Mouse (Mus musculus): Measurements from ENCODE around the gene Hook2.
A peak's percentile ranks its signal among the peaks of the same experiment; 100 is the strongest.

Gene Hook2

DNA sequence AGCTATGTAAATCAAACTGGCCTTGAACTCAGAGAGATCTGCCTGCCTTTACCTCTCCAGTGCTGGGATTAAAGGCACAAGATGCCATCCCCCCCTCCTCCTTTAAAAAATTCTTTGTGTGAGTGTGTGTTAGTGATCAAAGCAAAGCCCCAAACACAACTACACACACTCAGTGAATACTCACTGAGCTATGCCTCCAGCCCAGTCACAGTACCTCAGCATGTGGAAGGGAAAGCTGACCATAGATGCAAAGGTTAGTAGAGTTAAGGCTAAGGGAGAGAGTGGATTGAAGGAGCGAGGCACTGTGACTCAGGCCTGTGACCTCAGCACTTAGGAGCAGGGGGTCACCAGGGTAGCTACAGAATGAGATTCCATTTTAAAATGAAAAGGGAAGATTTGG, 17.3 kb upstream of the Hook2 start:
- DNase-seq (ENCODE audit: low spot score) = no peak

DNA sequence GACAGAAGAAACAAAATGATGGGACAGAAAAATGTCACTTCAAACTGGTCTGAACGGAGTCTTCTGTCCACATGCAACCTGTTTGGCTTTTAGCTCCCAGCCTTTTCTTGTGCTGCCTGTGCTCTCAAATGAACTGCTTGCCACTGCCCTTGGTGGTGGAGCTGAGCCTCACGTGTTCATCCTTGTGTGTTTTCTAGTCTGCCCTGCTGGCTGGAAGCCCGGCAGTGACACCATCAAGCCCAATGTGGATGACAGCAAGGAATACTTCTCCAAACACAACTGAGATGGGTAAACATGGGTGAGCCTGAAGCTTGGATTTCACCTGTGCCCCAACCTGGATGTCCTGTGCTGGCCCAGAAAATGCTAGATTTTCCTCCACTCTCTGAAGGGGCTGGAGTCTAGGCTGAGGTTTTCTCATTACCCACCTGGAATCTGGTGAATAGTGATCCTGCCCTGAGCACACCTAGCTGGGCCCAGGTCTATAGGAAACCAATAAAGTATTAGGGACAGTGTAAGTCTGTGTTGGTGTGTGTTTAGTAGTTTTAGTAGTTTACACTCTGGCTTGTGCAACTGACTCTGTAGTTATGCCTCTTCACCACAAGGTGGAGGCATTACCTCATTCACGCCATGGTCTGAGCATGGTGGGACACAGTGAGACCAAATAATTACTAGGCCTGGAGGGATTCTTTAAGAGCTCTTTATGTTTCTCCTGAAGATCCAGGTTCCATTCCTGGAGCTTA, 16.4 kb upstream of the Hook2 start:
- DNase-seq (ENCODE audit: low spot score) = peak; percentile 77

DNA sequence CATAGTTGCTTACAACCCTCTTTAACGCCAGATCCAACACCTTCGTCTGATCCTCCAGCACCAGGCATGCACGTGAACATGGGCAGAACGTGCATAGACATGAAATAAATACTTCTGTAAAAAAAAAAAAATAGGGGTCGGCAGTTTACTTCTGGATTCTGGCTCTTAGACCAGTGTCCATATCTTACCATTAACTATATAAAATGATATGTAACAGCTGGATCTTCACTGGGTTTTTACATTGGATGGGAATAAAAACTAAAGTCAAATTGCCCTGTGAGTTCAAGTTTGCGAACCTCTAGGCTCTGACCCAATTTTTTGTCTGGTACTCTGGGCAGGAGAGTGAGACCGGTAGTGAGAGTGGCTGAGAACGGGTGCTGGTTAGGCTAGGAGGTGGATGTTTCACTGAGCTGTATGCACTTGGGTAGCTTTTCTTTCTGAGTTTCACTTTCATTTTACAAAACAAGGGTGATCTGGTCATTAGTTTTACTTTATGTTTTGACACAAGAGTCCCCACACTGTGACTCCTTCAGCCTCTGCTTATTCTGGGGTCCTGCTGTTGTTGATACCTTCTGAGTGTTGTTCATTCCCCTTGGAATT, 15.8 kb upstream of the Hook2 start:
- no peak for DNase-seq (ENCODE audit: low spot score)

DNA sequence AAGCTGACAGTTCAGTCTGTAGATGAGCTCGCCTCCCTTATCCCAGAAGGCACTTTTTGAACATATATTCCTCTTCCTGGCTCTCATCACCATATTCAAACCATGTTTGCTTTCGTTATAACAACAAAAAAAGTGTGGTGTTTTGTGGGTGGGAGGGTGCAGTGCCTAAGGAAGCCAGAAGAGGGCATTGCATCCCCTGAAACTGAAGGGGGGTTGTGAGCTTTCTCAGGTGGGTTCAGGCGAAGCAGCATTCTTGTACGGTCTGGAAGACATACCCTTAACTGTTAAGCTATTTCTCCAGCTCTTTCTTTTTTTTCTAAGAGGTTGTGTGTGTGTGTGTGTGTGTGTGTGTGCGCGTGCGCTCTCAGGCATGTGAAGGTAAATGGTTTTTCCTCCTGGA, 15.0 kb upstream of the Hook2 start:
- DNase-seq (ENCODE audit: low spot score) = peak; percentile 83

DNA sequence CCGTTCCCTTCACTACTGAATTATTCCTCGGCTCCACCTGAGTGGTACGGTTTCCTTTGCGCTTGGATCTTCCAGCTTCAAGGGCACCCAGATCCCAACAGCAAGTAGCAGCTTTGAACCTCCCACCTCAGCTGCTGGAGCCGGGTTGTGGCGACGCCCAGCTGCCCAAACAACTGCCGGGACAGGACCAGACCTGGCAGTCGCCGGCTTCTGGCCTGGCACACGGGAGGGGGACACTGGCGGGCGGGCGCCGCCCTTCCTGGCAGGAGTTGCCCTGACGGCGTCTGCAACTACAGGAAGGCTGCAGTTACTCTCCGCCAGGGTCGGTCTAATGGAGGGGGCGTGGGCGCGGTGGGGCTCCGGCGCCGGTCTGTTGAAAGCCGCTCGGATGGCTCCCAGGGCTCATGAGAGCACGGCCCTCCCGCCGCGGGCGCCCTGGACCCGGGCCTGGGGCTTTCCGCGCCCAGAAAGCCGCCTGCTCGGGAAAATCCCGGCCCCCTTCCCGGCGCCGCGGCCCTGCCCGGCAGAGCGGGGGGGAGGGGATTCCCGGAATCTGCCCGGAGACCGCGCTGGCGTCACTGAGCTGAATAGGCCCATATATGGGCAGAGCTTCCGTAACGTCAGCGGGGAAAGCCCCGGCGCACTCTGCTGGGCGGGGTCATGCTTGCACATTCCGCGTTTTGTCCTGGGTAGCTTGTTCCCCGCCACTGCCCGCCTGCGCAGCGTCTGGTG, 14.2 kb upstream of the Hook2 start:
- DNase-seq (ENCODE audit: low spot score) = peak; percentile 97

DNA sequence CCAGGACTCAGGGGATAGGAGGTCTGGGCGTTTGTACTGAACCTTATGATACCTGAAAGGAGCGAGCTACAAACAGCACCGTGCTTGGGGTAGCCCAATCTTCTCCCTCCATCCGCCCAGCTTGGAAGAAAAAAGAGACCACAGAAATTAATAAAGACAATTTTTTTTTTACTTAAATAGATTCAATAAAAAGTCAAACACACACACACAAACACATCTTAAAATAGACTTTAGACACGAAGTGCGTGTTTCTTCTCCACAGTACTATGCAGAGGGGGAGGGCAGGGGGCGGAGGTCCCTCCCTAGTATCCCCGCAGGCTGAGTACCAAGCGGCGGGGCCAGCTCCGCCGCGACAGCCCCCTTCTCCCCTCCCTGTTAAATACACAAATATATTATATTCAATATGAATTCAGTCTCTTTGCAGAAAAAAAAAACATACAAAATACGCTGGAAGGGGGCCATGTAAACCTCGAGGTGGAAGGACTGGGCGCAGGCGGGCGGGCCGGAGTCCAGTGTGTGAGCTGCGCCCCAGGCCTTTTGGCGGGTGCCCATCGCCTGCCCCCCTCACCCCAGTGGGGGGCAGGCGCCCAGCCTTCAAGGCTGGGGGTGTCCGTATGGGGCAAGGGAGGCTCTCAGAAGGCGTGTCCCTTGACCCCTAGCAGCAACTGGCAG, 13.5 kb upstream of the Hook2 start:
- no peak for DNase-seq (ENCODE audit: low spot score)

DNA sequence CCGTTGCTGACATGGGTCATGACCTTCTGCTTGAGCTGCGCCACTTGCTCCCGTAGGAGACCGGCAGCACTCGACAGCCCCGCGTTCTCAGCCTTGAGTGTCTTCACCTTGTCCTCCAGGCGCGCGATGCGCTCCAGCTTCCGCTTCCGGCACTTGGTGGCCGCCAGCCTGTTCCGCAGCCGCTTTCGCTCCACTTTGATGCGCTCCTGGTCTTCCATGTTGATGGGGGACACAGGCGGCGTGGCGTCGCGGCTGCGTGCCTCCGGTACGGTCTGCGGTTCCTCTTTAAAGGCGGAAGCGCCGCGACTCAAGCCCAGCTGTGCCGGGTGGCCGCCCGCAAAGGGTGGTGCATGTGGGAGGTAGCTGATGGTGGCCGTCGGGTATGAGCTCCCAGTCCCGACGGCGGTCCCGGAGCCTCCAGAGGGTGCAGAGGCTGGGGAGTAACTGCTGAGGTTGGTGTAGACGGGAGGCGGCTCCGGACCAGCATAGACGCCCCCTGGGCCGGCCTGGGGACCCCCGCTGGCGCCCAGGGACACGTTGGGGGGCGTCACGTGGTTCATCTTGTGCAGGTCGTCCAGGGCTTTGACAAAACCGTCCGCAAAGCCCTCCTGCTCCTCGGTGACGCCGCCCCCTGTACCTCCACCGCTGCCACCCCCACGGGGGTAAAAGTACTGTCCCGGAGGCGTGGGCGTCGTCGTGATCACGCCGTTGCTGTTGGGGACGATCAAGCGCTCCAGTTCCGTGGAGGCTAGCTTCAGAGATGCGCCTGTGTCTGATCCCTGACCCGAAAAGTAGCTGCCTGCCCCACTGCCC, 12.8 kb upstream of the Hook2 start:
- DNase-seq (ENCODE audit: low spot score) = peak; percentile 76

DNA sequence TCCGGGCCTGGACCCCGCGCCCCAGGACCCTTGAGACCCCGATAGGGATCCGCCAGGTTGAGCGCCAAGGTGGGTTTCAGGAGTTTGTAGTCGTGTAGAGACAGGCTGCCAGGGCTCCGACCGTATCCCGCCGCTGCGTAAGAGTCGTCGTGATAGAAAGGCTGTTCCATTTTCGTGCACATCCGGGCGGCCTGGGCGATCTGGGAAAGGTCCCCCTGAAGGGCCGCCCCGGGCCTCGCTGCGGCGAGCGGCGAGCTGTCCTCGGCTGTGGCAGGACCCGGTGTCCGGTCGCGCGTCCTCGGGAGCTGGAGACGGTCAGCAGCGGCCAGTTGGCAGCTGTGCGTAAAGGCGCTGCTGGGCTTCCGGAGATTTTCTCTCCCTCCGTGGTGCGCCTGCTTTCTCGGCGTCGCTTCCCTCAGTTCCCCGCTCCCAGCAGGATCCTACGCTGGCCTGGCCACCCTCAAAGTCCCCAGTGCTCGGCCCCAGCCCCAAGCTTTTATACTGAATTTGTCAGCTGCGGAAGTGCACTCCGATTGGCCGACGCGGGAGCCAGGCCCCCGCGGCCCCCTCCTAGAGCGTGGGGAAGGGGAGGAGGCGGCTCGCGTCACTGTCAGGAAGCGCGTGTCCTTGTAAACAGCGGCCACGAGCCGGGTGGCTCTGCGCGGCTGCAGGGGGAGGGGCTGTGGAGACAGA, 12.0 kb upstream of the Hook2 start, which contains the start of gene Junb:
TSS of gene Junb (minus strand) at position 471 of the 693 bp plus-strand sequence.
- peak; percentile 98 for DNase-seq (ENCODE audit: low spot score)

DNA sequence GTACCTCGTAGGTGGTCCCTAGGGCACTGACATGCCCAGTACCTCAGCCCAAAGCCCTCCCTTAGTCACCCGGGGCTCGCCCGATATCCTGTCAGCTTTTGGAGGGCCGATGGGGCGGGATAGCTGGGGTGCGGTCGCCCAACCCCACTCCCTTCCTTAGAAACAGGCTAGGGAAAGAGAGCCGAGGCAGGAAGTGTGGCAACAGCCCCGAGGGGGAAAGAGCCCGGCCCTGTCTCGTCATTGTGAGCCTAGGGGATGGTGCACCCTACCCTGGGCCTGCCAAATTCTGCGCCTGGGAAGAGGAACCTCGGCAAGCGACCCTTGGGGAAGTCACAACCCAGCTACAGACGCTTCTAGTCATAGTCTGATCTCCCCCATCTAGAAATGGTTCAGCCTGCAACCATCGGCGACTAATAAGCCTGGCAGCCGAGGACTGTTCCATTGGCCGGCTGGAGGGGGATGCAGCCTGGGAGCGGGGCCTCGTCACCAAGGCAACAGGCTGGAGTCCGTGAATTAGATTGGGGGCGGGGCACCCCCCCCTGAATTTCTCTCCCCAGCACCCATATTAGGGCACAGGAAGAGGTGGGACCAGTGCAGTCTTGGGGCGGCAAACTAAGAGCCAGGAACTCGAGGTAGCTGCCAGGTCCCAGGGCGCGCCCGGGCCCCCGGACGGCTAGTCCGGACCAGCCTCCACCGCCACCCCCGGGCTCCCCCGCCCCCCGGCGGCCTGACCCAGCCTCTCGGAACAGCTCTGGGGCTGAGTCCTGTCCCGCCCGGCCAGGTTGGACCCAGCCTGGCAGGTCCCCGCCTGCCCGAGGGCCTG, 10.6 kb upstream of the Hook2 start:
- peak; percentile 96 for DNase-seq (ENCODE audit: low spot score)

DNA sequence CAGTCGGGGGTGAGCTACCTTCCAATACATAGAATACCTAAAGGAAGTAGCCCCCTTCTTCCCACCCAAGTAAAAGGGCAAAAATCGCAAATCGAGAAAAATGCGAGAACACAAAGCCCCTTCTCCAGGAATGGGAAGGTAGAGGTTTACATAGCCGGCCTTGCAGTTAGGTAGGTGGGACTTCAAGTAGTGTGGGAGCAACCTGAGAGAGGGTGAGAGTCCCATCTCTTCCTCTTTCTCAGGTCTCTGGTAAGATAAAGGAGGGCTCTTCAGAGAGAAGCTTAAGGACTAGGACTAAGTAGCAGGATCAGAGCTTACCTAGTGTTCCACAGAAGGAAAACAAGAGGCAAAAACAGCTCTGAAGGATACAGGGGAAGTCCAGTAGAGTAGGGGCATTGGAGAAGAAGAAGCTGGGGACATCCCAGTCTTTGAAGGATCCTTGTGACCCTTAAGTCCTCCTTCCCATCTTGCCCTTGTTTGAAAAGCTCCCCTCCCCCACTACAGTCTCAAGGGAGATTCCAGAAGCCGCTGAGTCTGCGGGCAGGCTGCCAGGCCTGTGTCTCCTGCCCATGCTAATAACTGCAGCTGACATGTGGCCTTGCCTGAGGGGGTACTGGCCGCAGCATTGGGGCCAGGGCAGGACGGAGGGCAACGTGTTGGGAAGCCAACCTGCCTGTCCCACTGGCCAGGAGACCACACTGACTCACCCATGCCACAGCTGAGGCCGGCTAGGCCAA, 9.6 kb upstream of the Hook2 start:
- DNase-seq (ENCODE audit: low spot score) = peak; percentile 88

DNA sequence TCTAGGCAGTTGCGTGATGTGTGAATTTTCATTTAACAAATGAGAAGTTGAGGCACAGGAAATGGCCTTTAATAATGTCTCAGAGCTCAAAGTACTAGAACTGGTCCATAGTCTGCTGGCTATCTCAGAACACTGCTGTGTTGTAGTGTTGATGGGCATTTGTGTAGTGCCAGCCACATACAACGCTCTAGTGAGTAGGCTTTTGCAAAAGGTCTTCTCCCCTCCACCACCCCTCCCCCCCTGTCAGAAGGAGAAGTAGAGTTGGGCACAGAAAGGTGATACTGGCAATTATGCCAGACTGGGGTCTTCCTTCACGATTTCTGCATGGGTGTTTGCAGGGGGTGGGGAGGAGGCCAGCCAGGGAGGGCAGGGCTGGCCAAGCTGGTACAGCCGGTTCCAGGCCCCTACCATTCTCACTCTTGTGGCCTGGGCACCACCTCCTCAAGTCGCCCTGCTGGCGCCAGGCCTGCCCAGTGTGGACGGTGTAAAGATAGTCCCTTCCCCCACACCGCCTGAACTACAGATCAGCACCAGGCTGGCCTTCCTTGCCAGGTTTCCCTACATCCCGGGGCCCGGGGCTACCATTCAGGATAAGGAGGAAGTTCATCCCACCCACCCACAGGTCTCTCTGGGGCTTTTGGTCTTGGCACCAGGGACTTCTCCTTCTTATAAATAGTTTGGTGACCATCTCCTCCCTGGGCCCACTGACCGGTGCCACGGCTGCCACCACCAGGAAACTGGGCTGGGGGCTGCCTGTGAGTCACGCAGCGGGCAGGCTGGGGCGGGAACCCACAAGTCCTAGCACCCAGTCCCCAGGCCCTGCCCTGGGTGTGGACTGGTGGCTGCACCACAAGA, 8.5 kb upstream of the Hook2 start:
- DNase-seq (ENCODE audit: low spot score) = peak; percentile 76

DNA sequence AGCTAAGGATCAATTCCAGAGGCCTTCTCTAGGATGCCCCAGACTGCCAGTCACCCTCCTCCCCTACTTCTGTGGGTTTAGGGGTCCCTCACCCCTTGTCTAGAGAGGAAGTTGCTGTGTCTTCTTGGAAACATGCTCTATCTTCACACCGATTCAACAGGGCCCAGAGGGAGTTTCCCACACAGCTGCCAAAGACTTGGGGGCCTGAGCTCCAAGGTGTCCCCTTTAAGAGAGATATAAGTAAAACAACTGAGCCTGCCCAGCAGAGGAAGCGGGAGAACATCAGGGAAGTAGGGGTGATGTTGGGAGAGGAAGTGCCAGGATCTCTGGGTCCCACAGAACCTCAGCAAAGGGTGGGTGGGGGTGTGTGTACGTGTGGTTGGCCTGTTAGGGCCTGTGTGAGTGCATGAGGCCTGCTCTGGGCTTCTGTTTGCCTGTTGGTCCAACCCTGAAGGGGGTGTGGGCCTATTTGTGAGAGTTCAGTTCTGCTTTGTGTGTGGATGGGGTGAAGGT, 7.8 kb upstream of the Hook2 start:
- DNase-seq (ENCODE audit: low spot score) = peak; percentile 30

DNA sequence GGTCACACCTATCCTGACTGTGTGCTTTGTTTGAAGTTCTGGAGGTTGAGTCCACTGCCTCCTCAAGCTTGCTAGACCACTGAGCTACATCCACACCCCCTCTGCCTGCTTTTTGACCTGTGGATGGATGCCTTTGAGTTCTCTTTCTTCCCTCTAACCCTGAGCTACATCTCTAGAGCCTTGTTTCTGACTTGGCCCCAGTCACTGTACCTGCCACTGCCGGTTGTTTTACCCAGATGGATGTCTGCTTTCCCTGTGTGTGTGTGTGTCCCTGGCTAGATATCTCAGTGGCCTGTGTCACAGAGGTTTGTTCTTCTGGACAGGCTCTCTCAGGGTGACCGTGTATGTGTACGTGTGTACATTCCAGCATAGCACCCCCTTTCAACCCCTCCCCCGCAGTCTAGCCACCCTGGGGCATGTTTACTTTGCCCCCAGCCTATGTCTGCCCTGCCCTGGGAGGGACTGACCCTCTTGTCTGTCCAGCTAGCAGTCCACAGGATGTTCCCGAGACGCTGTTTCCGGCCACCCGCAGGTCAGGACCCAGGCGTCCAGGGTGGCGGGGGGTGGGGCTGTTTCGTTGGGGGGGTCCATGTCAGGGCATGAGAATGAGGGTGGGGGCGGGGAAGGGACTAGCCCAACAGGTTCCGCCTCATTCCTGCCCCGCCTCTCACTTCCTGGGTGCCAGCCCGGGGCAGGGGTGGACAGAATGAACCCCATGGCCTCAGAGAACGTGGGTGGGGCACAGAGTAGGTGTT, 5.9 kb upstream of the Hook2 start:
- DNase-seq (ENCODE audit: low spot score) = peak; percentile 81

DNA sequence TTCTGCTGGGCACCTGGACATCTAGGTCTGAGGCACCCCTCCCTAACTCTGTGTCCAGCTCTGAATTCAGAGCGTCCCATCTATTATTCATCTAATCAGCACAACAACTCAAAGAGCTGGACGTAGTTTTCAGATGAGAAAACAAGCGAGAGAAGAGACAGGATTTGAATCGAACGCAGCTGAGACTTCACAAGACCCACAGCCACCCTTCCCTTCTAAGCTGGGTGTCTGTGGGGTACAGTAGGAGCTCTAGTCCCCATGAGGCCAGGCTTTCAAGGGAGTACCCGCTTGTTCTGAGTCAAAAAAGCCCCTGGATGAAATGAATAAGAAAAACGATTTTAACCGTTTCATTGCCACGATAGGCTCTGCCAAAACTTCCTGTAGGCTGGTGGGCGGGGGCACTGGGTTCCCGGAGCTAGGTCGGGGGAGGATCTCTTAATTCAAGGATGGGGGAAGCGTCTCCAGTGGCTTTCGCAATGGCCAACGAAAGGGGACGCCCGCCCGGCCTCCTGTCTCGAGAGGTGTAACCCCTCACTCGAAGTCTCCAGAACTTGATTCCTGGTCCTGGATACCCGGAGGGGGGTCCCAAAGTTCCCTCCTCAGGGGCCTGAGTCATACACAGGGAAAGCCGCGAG, 5.2 kb upstream of the Hook2 start:
- DNase-seq (ENCODE audit: low spot score) = peak; percentile 34

DNA sequence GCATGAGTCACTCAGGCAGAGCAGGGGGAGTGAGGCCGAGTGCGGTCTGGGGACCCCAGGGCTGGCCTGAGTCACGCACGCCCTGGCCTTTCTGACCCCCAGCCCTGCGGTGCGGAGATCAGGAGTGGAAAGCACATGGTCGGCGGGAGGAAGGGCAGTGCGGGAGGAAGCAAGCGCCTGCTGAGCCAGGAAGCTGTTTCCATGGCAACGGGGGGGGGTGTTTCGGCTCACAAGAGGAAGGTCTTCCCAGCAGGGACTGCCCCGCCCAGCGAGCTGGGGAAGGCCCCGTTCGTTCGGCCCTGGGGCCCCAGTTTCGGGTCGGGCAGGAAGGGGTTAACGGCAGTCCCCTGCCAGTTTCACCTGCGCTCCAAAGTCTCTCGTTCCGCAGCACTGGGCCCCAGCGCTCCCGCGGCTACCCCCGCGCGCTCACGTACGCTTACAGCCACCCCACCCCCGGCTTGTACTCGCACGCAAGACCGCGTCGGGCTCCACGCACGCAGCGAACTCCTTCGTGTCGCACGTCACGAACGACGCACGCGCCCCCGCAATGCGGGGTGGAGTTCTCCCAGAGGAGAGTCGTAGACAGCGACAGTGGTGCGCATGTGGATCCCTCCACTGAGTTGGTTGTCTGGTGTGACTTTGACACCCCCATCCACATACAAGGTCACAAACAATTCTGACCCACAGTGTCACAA, 4.6 kb upstream of the Hook2 start:
- peak; percentile 94 for DNase-seq (ENCODE audit: low spot score)

DNA sequence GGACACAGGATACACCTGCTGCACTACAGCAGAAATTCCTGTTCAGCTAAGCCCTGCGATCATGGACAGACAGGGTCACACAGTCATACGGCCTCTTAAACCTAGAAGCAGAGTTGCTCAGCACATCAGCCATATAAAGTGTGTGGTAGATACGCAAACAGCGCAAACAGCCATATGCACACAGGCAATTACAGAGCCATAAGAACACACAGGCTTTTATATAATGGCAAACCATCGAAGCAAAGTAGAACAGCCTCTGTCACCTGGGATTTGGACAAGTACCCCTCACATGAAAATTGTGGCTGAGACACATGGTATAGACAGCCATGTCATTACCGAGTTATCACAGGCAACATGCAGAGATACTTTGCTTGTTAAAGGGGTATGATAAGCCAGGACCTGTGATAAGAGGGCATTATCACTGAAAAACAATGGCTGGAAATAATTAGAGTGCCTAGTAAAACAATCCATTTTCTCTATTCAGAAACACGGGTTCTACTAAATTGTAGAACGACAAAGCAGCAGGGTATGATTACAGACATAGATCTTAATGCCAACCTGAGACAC, 3.9 kb upstream of the Hook2 start:
- no peak for DNase-seq (ENCODE audit: low spot score)
